Mouse (Mus musculus) hindbrain, embryonic 10.5 days (tissue): ENCODE measurements at regions not wholly inside any gene's neighbourhood (a gene's known extent, or its start where the extent isn't known, plus 50 kb on each side); places are given as distances from the start of the nearest gene placed in this dataset.

ENCODE experiments used
- DNase-seq: peaks from one replicate; pipeline ENCODE4 v3.0.0-alpha.2; 2017; ENCODE audit warnings: low spot score
- H3K27ac ChIP-seq: fragments of 300-500 bp; sonication (generic); 2 replicates; pipeline ENCODE4 v1.5.1; 2016; ENCODE audit warnings: mild to moderate bottlenecking, moderate library complexity
- H3K27me3 ChIP-seq: fragments of 300-500 bp; sonication (generic); 2 replicates; pipeline ENCODE4 v1.6.1; 2016; ENCODE audit warnings: mild to moderate bottlenecking; ENCODE audit not compliant: poor library complexity, insufficient read depth, severe bottlenecking
- H3K36me3 ChIP-seq: fragments of 300-500 bp; sonication (generic); 2 replicates; pipeline ENCODE4 v1.6.1; 2016; ENCODE audit warnings: mild to moderate bottlenecking, moderate library complexity
- H3K4me1 ChIP-seq: fragments of 300-500 bp; sonication (generic); replicated peaks from 2 replicates; pipeline ENCODE4 v1.6.1; 2016; ENCODE audit warnings: mild to moderate bottlenecking
- H3K4me3 ChIP-seq: fragments of 300-500 bp; sonication (generic); 2 replicates; pipeline ENCODE4 v1.5.1; 2016; ENCODE audit warnings: mild to moderate bottlenecking, moderate library complexity
- H3K9me3 ChIP-seq: fragments of 300-500 bp; sonication (generic); 2 replicates; pipeline ENCODE4 v1.6.1; 2016; ENCODE audit warnings: mild to moderate bottlenecking, moderate library complexity
- WGBS: fragments of 180-500 bp; shearing (Covaris S2); methylation state at CpG from one replicate; pipeline ENCODE4 v1.1.7; 2016; 5-methylcytosine and 5-hydroxymethylcytosine counted together

- Histone ChIP-seq H3K27me3 (no peaks in the 10 kb centered on the region), H3K27ac (no peak overlapping the region), H3K4me3 (no peak overlapping the region), H3K4me1 (peaks cover 17% of the 10 kb centered on the region), H3K9me3 (0 out of 2 replicates have a peak, but pooled peaks cover 5% of the 10 kb centered on the region), H3K36me3 (no peaks in the 10 kb centered on the region)
- DNase-seq: no peak
- 84% methylated on average over 4 of the region's 4 CpGs for WGBS
These were observed 83.7 kb upstream of the Plcl2 start for GRCm38 (mm10) chr17:50425531-50425930.

DNA sequence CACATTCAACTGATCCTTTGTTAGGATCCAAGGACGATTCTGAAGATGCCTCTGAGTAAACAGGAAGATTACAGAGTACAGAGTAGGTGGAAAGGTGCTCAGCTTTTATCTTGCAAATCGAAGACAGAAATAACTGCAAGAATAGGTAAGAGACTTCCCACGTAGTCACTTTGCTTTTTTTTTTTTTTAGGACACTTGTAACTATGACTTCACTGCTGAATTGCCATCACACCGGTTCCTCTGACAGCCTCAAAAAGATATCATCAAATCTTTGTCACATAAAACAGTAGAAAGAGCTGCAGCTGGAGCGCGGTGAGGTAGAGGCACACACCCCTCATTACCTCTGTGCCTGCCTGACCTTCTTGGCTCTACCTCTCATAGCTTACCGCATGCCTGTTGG, 83.1 kb upstream of the Plcl2 start:
- Histone ChIP-seq H3K4me1 (peaks cover 17% of the 10 kb centered on the region), H3K9me3 (0 out of 2 replicates have a peak, but pooled peaks cover 5% of the 10 kb centered on the region), H3K36me3 (no peaks in the 10 kb centered on the region), H3K27me3 (no peaks in the 10 kb centered on the region), H3K4me3 (no peak overlapping the region), H3K27ac (no peak overlapping the region)
- 73% methylated on average over 7 of the region's 7 CpGs for WGBS
- DNase-seq: no peak

DNA sequence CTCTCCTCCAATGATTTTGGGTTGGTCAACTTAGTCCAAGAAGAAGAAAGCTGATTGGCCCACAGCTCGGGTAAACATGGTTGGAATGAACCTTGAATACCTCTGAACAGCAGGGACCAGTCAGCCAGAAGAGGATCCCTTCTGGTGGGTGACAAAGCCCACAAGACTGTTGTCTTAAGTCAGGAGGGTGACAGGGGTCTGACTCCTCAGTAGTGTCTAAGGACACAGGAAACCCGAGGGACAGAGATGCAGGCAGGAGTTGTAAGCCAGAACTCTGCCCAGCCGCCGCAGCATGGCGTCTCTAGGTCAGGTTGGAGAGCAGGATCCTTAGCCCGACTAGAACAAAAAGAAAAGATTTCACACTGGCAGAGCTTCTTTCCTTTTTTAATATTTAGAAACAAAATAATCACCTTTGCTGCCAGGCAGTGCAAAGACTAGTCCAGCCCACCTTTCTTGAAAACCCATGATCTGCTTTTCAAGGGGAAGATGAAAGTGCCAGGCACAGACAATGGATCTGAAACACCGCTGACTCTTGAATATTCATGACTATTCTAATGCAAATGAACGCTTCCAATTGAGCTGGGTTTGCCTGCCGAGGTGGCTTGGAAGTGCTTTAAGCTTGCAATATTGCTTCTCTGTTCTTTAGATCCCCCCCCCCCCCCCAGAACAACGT, 81.7 kb upstream of the Plcl2 start:
- peak overlapping the region; percentile 40 for H3K4me3 ChIP-seq
- WGBS: 10% methylated on average over 10 of the region's 10 CpGs

DNA sequence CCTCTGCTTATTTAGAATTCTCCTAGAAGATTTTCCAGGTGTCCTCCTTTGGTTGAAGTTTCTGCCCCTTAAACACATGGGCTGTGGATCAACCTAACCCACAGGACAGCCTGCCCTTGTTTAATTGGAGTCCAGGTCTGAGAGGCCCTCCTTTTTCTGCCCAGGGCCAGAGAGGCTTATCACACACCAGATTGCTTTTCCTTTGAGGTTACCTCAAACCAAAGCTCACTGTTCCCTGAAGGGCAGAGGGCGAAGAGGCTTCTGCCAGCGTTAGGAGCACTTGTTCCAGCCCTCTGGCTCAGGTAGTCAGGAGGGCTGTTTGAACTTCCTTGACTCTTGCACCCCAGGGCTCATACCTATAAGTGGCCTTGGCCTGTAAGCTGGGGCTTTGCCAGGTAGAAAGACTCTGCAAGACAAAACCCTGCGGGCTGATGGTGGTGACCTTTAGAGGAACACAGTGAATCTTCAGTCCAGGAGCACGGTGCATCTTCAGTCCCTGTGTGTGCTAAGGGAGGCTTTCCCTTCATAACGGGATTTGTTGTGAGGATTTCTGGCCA, 81.1 kb upstream of the Plcl2 start:
- H3K36me3 ChIP-seq: no peaks in the 10 kb centered on the region
- H3K27ac ChIP-seq: peak overlapping the region; percentile 83
- H3K27me3 ChIP-seq: no peaks in the 10 kb centered on the region
- H3K4me3 ChIP-seq: peak overlapping the region; percentile 40; the same call in 1 of the 2 replicates
- 56% methylated on average over 5 of the region's 5 CpGs for WGBS
- no peak for DNase-seq
- peaks cover 17% of the 10 kb centered on the region for H3K4me1 ChIP-seq
- H3K9me3 ChIP-seq: 0 out of 2 replicates have a peak, but pooled peaks cover 5% of the 10 kb centered on the region

More for the DNA sequence above, 81.7 kb upstream of the Plcl2 start:
- H3K4me1 ChIP-seq: peaks cover 17% of the 10 kb centered on the region
- peak; percentile 34 for DNase-seq
- H3K27me3 ChIP-seq: no peaks in the 10 kb centered on the region
- H3K27ac ChIP-seq: peak overlapping the region; percentile 83
- H3K36me3 ChIP-seq: no peaks in the 10 kb centered on the region
- H3K9me3 ChIP-seq: 0 out of 2 replicates have a peak, but pooled peaks cover 5% of the 10 kb centered on the region

DNA sequence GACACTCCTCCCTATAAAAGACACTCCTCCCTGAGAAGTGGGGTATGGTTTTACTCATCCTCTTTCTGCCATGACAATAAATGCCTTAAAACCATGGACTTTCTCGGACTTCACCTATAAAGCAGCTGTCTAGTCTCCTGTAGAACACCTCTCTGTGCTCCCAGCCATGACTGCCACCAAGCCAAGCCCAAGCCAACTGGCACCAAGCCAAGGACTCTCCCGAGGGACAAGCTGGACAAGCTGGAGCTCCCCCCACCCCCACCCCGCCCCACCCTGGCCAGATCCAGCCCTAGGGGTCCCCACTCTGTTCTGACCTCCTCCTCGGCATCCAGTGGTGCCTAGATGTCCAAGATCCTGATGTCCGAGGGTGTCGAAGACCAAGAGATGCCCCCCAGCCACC, 76.6 kb upstream of the Plcl2 start:
- Histone ChIP-seq H3K27me3 (no peaks in the 10 kb centered on the region), H3K36me3 (no peaks in the 10 kb centered on the region), H3K4me3 (no peak overlapping the region), H3K4me1 (peaks cover 10% of the 10 kb centered on the region), H3K27ac (no peak overlapping the region), H3K9me3 (no peaks in the 10 kb centered on the region)
- 83% methylated on average over 6 of the region's 6 CpGs for WGBS
- DNase-seq: no peak

DNA sequence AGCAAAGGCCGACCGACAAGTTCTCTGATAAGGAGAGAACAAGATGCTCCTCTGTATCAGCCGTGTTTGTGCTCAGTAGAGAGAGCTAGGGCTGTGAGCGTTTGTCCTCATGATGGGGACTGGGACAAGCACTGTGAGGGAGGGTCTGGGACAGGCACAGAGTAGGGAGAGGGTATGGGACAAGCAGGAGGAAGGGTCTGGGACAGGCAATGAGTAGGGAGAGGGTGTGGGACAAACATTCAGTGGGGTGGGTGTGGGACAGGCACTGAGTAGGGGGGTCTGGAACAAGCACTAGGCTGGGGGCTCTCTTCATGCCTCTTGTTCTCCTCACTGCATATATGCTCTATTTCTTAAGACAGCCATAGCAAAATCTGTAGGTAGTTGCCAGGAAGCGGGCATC, 70.2 kb upstream of the Plcl2 start:
- no peaks in the 10 kb centered on the region for H3K27me3 ChIP-seq
- H3K9me3 ChIP-seq: no peaks in the 10 kb centered on the region
- H3K4me1 ChIP-seq: 0 out of 2 replicates have a peak, but pooled peaks cover 6% of the 10 kb centered on the region
- no peak for DNase-seq
- WGBS: 86% methylated on average over 5 of the region's 5 CpGs
- H3K36me3 ChIP-seq: no peaks in the 10 kb centered on the region
- no peak overlapping the region for H3K4me3 ChIP-seq
- H3K27ac ChIP-seq: no peak overlapping the region

DNA sequence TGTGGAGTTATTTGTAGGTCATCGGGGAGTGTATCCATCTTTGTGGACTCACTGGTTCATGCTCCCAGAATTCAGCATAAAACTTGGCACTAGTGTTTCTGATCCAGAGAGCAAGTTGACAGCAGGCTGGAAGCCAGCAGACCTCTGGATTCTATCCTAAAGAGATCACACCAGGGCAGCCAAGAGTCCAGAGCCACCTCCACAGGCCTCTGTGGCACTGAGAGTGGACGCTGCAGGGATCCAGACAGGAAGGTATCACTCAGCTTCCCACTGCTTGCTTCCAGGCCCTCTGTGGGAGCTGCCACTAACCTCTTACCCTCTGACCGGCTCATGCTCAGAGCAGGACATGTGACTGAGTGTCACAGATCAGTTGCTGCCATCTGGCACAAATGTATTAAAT, 69.8 kb upstream of the Plcl2 start:
- H3K36me3 ChIP-seq: no peaks in the 10 kb centered on the region
- 0 out of 2 replicates have a peak overlapping the region, but pooled peaks have one; percentile 9 for H3K27ac ChIP-seq
- no peak overlapping the region for H3K4me3 ChIP-seq
- no peak for DNase-seq
- WGBS: 59% methylated on average over 3 of the region's 3 CpGs
- no peaks in the 10 kb centered on the region for H3K9me3 ChIP-seq
- H3K27me3 ChIP-seq: no peaks in the 10 kb centered on the region
- H3K4me1 ChIP-seq: 0 out of 2 replicates have a peak, but pooled peaks cover 6% of the 10 kb centered on the region

DNA sequence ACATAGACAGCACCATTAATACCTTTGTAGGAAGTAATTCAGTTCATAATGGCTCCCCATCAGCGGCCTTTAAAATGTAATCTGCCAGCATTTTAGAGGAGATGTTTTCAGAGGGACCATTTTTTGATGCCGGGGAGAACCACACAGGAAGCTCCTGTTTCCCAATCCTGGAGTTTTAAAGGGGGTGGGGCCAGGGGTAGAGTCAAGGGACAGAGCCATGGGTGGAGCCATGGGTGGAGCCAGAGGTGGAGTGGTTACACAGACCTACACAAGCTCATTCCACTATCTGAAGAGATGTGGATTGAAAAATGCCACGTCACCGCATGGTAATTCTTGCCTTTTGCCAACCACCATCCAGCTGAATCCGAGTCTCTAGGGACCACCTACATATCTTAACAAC, 67.1 kb upstream of the Plcl2 start:
- H3K36me3 ChIP-seq: no peaks in the 10 kb centered on the region
- no peak for DNase-seq
- H3K4me3 ChIP-seq: no peak overlapping the region
- WGBS: 85% methylated on average over 5 of the region's 5 CpGs
- H3K9me3 ChIP-seq: no peaks in the 10 kb centered on the region
- H3K27ac ChIP-seq: no peak overlapping the region
- no peaks in the 10 kb centered on the region for H3K27me3 ChIP-seq
- 0 out of 2 replicates have a peak, but pooled peaks cover 6% of the 10 kb centered on the region for H3K4me1 ChIP-seq

- Histone ChIP-seq H3K27ac (no peak overlapping the region), H3K4me3 (no peak overlapping the region), H3K27me3 (no peaks in the 10 kb centered on the region), H3K36me3 (no peaks in the 10 kb centered on the region), H3K4me1 (0 out of 2 replicates have a peak, but pooled peaks cover 6% of the 10 kb centered on the region), H3K9me3 (no peaks in the 10 kb centered on the region)
- DNase-seq: no peak
- 92% methylated on average over 6 of the region's 6 CpGs for WGBS
These were observed 66.3 kb upstream of the Plcl2 start for GRCm38 (mm10) chr17:50442905-50443304.

- Histone ChIP-seq H3K27me3 (no peaks in the 10 kb centered on the region), H3K27ac (no peak overlapping the region), H3K36me3 (no peaks in the 10 kb centered on the region), H3K4me3 (no peak overlapping the region), H3K9me3 (no peaks in the 10 kb centered on the region), H3K4me1 (0 out of 2 replicates have a peak, but pooled peaks cover 6% of the 10 kb centered on the region)
- WGBS: 83% methylated on average over 6 of the region's 6 CpGs
- no peak for DNase-seq
These were observed 65.7 kb upstream of the Plcl2 start for GRCm38 (mm10) chr17:50443376-50444022.

DNA sequence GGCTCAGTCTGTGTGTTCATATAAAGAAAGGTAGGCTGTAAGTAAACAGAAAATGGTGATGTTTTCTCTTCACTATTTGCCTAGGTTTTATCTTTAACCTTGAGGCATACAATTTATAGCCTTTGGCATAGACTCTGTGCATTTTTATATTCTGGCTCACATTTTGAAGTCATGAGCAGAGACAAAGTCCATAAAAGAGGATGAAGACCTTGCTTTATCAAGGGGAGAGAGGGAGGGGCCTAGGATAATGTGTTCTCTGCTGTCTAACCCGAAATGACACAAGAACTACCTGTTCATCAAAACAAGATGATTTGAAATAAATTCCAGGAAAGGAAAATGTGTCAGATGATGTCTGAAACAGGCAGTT, 65.2 kb upstream of the Plcl2 start:
- no peak for DNase-seq
- Histone ChIP-seq H3K27ac (no peak overlapping the region), H3K27me3 (no peaks in the 10 kb centered on the region), H3K9me3 (no peaks in the 10 kb centered on the region), H3K36me3 (no peaks in the 10 kb centered on the region), H3K4me1 (0 out of 2 replicates have a peak, but pooled peaks cover 6% of the 10 kb centered on the region), H3K4me3 (no peak overlapping the region)
- WGBS: 62% methylated on average over 1 of the region's 1 CpGs

DNA sequence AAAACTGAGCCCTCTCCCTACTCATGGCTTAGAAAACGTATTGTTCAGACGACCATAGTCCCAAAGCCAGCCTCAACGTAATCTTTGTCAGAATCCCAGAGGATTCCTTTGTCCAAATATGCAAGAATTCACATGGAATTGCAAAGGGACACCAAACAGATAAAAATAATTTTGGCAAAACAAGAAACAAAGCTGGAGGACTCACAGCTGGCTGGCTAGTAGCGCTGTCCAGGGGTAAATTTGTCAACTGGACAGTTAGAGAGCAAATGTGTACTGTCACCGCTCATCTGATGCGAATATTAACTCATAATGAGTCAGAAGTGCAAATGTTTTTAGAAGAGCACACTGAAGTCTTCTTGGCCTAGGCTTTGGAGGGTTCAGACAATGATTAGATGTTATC, 60.5 kb upstream of the Plcl2 start:
- 87% methylated on average over 6 of the region's 6 CpGs for WGBS
- Histone ChIP-seq H3K36me3 (no peaks in the 10 kb centered on the region), H3K27ac (no peak overlapping the region), H3K4me1 (no peaks in the 10 kb centered on the region), H3K4me3 (no peak overlapping the region), H3K27me3 (no peaks in the 10 kb centered on the region), H3K9me3 (no peaks in the 10 kb centered on the region)
- DNase-seq: no peak

GRCm38 (mm10) chr17:50451606-50452005, 57.6 kb upstream of the Plcl2 start:
- Histone ChIP-seq H3K27me3 (no peaks in the 10 kb centered on the region), H3K4me3 (no peak overlapping the region)
- 89% methylated on average over 3 of the region's 3 CpGs for WGBS

More at GRCm38 (mm10) chr17:50451606-50452005, 57.6 kb upstream of the Plcl2 start:
- no peak for DNase-seq
- Histone ChIP-seq H3K27ac (no peak overlapping the region), H3K9me3 (no peaks in the 10 kb centered on the region), H3K36me3 (no peaks in the 10 kb centered on the region), H3K4me1 (no peaks in the 10 kb centered on the region)
